Mouse (Mus musculus): Measurements from ENCODE around the gene Tex44. TPM values are rescaled to one million over a fixed set of nuclear protein-coding genes. Genes with fewer than 3 reads are reported as not detected.

Gene Tex44
- total RNA-seq, 2 experiments from 2014 or later: not detected

GRCm38 (mm10) chr1:86439487-86440170, 13.5 kb downstream of the Tex44 start:
- TF ChIP-seq CTCF (IDR thresholded peaks at IDR 0.05): no peak; the same call in 1 of the 2 replicates
- Histone ChIP-seq H3K4me3 (no peak overlapping the region), H3K27ac (peak overlapping the region; percentile 85)
- no peak for DNase-seq (ENCODE audit: extremely low spot score in 1 of 2, low spot score in 2 of 2)
- intact Hi-C loops (cut with DNase I): loop anchor here (1.0 to 10.0 kb wide), 4 partner anchors 62 to 775 kb away; partner anchors contain the start of gene Eif4e2

DNA sequence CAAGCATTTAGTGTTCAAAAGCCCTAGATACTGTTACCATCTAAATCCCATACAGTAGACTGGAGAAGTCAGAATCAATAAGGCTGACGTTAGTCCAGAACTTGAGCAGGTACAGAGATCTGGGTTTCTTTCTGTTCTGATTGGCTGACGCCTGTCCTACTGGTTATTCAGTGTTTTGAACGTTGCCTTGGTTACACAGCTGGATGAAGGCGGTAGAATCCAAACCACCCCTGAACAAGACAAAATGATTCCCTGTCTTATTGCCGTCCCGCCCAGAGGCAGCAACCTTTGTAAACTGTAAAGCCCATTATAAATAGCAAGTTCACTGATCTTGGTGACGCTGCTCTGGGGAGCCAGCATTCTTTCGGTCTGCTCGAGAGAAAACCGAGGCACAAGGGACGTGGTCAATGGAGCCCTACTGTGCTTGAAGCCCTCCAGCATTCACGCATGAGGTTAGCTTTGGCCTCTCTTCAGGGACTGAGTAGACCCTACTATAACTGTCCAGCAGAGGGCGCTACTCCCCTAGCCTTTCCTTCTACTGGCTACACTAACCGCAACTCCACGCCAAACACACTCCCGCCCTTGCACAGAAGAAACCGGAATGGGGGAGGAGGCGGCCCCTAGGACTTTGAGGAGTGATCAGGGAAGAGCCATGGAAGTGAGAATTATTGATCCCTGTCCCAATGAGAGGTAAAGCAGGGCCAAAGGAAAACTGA, 14.2 kb downstream of the Tex44 start:
- H3K4me3 ChIP-seq: peak overlapping the region; percentile 37
- intact Hi-C loops (cut with DNase I): loop anchor here (1.0 kb wide), 3 partner anchors 61 to 92 kb away; no protein-coding TSS in a partner anchor
- peak overlapping the region; percentile 85 for H3K27ac ChIP-seq
- peak; percentile 90 to 93 for DNase-seq (ENCODE audit: extremely low spot score in 1 of 2, low spot score in 2 of 2)
- TF ChIP-seq CTCF (IDR thresholded peaks at IDR 0.05): peak; percentile 97

GRCm38 (mm10) chr1:86440887-86441723, 15.0 kb downstream of the Tex44 start:
- TF ChIP-seq CTCF (IDR thresholded peaks at IDR 0.05): no peak
- DNase-seq (ENCODE audit: extremely low spot score in 1 of 2, low spot score in 2 of 2): peak in 1 of 2 experiments; percentile 44
- peak overlapping the region; percentile 68 for H3K4me3 ChIP-seq
- peak overlapping the region; percentile 98 for H3K27ac ChIP-seq
- intact Hi-C loops (cut with DNase I): loop anchor here (1.0 kb wide), 3 partner anchors 60 to 91 kb away; no protein-coding TSS in a partner anchor

GRCm38 (mm10) chr1:86441724-86441979, 15.5 kb downstream of the Tex44 start:
- peak overlapping the region; percentile 98 for H3K27ac ChIP-seq
- DNase-seq (ENCODE audit: extremely low spot score in 1 of 2, low spot score in 2 of 2): no peak
- H3K4me3 ChIP-seq: peak overlapping the region; percentile 68
- no peak for TF ChIP-seq CTCF (IDR thresholded peaks at IDR 0.05)
- intact Hi-C loops (cut with DNase I): no loop called here

DNA sequence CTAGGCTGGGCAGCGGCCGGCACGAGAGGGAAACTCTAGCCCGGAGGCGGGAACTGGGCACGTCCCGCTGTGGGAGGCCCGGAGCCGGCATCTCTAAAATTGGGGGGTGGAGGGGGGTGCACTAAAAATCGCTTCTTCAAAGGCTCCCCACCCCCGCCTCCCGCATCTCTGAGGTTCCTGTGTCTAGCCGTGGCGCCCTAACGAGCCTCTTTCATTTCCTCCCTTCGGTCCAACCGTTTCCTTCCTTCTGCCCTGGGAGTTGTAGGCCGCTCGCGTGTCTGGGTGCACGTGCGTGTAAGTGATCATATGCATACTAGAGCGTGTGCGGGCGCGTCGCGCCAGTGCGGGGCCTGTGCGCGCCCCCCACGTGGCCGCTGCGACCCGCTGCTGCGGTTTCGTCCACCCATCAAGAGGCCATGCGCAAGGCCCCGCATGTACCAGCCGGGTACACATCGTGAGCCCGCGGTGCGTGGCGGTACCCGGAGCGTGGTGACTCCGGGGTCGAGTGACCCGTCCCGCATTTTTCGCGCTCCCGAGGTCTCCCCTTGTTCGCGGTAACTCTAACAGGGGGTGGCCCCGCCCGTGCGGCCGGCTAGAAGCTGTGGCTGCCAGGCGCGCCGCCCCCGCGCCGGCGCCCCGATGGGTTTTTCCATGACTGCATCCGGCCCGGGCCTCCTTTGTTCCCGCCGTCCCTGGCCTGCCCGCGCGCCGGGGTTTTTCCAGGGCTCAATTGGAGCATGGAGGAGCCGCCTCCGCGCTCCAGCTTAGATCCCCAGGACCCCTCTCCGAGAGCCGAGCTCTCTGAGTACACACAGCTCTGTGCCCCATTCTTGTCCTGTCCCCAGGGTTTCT, 16.1 kb downstream of the Tex44 start:
- TF ChIP-seq CTCF (IDR thresholded peaks at IDR 0.05): no peak
- Histone ChIP-seq H3K27ac (peak overlapping the region; percentile 98), H3K4me3 (peak overlapping the region; percentile 68)
- DNase-seq (ENCODE audit: extremely low spot score in 1 of 2, low spot score in 2 of 2): peak; percentile 87
- intact Hi-C loops (cut with DNase I): loop anchor here (1.0 to 2.0 kb wide), 2 partner anchors 29 to 45 kb away; no protein-coding TSS in a partner anchor

- peak overlapping the region; percentile 98 for H3K27ac ChIP-seq
- intact Hi-C loops (cut with DNase I): loop anchor here (1.0 to 2.0 kb wide), 2 partner anchors 28 to 44 kb away; no protein-coding TSS in a partner anchor
- no peak for TF ChIP-seq CTCF (IDR thresholded peaks at IDR 0.05)
- H3K4me3 ChIP-seq: peak overlapping the region; percentile 68
- DNase-seq (ENCODE audit: extremely low spot score in 1 of 2, low spot score in 2 of 2): no peak
These were observed 16.7 kb downstream of the Tex44 start for GRCm38 (mm10) chr1:86442832-86443231.

GRCm38 (mm10) chr1:86443386-86444172, 17.4 kb downstream of the Tex44 start:
- intact Hi-C loops (cut with DNase I): loop anchor here (2.0 kb wide), 1 partner anchor 27 kb away; no protein-coding TSS in a partner anchor

GRCm38 (mm10) chr1:86447596-86448171, 21.6 kb downstream of the Tex44 start:
- peak overlapping the region; percentile 57 for H3K27ac ChIP-seq
- DNase-seq (ENCODE audit: extremely low spot score in 1 of 2, low spot score in 2 of 2): peak in 1 of 2 experiments; percentile 8
- intact Hi-C loops (cut with DNase I): no loop called here
- no peak overlapping the region for H3K4me3 ChIP-seq
- no peak for TF ChIP-seq CTCF (IDR thresholded peaks at IDR 0.05)

More at GRCm38 (mm10) chr1:86443386-86444172, 17.4 kb downstream of the Tex44 start:
- no peak for TF ChIP-seq CTCF (IDR thresholded peaks at IDR 0.05)
- H3K4me3 ChIP-seq: no peak overlapping the region
- no peak for DNase-seq (ENCODE audit: extremely low spot score in 1 of 2, low spot score in 2 of 2)
- peak overlapping the region; percentile 98 for H3K27ac ChIP-seq

GRCm38 (mm10) chr1:86448272-86448671, 22.1 kb downstream of the Tex44 start:
- no peak for DNase-seq (ENCODE audit: extremely low spot score in 1 of 2, low spot score in 2 of 2)
- intact Hi-C loops (cut with DNase I): no loop called here
- Histone ChIP-seq H3K4me3 (no peak overlapping the region), H3K27ac (peak overlapping the region; percentile 57)
- no peak for TF ChIP-seq CTCF (IDR thresholded peaks at IDR 0.05)

DNA sequence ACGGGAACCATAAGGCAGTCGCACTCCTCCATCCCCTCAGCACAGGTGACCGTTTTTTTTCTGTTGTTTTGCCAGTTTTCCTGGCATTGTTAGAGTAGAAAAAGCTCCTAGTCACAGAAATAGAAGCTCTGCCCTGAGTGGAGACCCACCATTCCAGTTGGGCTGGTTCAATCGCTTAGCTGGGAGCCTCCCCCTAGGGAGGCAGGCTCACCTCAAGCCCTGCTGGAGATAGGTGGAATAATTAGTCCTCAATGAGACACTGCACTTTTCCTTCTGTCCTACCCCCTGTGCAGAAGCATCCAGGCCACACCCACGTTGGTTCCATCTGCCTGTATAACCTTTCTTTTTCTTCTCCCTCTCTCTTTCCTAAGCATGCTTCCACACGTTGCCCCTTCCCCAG, 23.8 kb downstream of the Tex44 start:
- Histone ChIP-seq H3K27ac (no peak overlapping the region), H3K4me3 (no peak overlapping the region)
- no peak for TF ChIP-seq CTCF (IDR thresholded peaks at IDR 0.05)
- no peak for DNase-seq (ENCODE audit: extremely low spot score in 1 of 2, low spot score in 2 of 2)
- intact Hi-C loops (cut with DNase I): no loop called here
